Mouse (Mus musculus) heart, embryonic 16.5 days (tissue): ENCODE measurements around the gene Magee1. TPM values are rescaled to one million over a fixed set of nuclear protein-coding genes. Genes with fewer than 3 reads are reported as not detected.
"Not testable (repeated sequence)": the region's sequence is repeated elsewhere in the genome, so short reads cannot be mapped to it uniquely, and the experiment has no call there.

ENCODE experiments used
- ATAC-seq: fragments of 200-750 bp; cut with Nextera tagmentation; replicated peaks from 2 replicates; pipeline ENCODE4 v1.8.0; 2017; ENCODE audit warnings: moderate number of reproducible peaks; ENCODE audit not compliant: insufficient read depth, low FRiP score; ENCODE audit errors: extremely low read depth
- H3K27ac ChIP-seq: fragments of 300-500 bp; sonication (generic); 2 replicates; pipeline ENCODE4 v1.5.1; 2014; ENCODE audit warnings: mild to moderate bottlenecking, low read length, control low read depth, moderate library complexity
- H3K27me3 ChIP-seq: fragments of 300-500 bp; sonication (generic); 2 replicates; pipeline ENCODE4 v1.6.1; 2014; ENCODE audit warnings: low read length, mixed read lengths; ENCODE audit not compliant: control insufficient read depth, insufficient read depth
- H3K36me3 ChIP-seq: fragments of 300-500 bp; sonication (generic); 2 replicates; pipeline ENCODE4 v1.6.1; 2014; ENCODE audit not compliant: control insufficient read depth, insufficient read depth
- H3K4me1 ChIP-seq: fragments of 300-500 bp; sonication (generic); 2 replicates; pipeline ENCODE4 v1.6.1; 2014; ENCODE audit warnings: low read length, mixed read lengths; ENCODE audit not compliant: control insufficient read depth, insufficient read depth
- H3K4me2 ChIP-seq: fragments of 300-500 bp; sonication (generic); 2 replicates; pipeline ENCODE4 v1.6.1; 2014; ENCODE audit warnings: low read depth, mild to moderate bottlenecking, control low read depth, low read length
- H3K4me3 ChIP-seq: fragments of 300-500 bp; sonication (generic); 2 replicates; pipeline ENCODE4 v1.5.1; 2014; ENCODE audit warnings: mild to moderate bottlenecking, control low read depth, low read length
- H3K9ac ChIP-seq: fragments of 300-500 bp; sonication (generic); 2 replicates; pipeline ENCODE4 v1.6.1; 2014; ENCODE audit warnings: low read length, control low read depth
- H3K9me3 ChIP-seq: fragments of 300-500 bp; sonication (generic); replicated peaks from 2 replicates; pipeline ENCODE4 v1.6.1; 2016; ENCODE audit warnings: low read length; ENCODE audit not compliant: control insufficient read depth
- WGBS: fragments of 180-500 bp; shearing (Covaris S2); extraction: QIAGEN DNeasy Blood & Tissue Kit; methylation state at CpG from one replicate; pipeline ENCODE4 v1.1.7; 2014; 5-methylcytosine and 5-hydroxymethylcytosine counted together
- polyA plus RNA-seq: library from polyadenylated mRNA; unstranded; fragments of >200 nt; fragmentation: Nextera tagmentation; extraction: Ambion mirVana; gene quantifications from 2 replicates; pipeline ENCODE4 v1.2.1, GENCODE M21; 2015

The Magee1 gene
- polyA plus RNA-seq, 1 experiment from 2014 or later: 12.4 TPM

GRCm38 (mm10) chrX:105124903-105125302, 4.7 kb downstream of the Magee1 start:
- Histone ChIP-seq H3K4me2 (no peak overlapping the region), H3K36me3 (no peaks in the 10 kb centered on the region), H3K9ac (no peak overlapping the region), H3K4me1 (no peaks in the 10 kb centered on the region), H3K9me3 (no peaks in the 10 kb centered on the region), H3K27me3 (peaks cover 12% of the 10 kb centered on the region), H3K4me3 (no peak overlapping the region), H3K27ac (no peak overlapping the region)
- no peak for ATAC-seq
- WGBS: 23% methylated on average over 2 of the region's 3 CpGs

- no peak for ATAC-seq
- no peaks in the 10 kb centered on the region for H3K4me1 ChIP-seq
- WGBS: 45% methylated on average over 21 of the region's 26 CpGs
- H3K36me3 ChIP-seq: no peaks in the 10 kb centered on the region
- no peaks in the 10 kb centered on the region for H3K9me3 ChIP-seq
- peak overlapping the region; percentile 53; the same call in 1 of the 2 replicates for H3K4me2 ChIP-seq
- H3K27me3 ChIP-seq: peaks cover 5% of the 10 kb centered on the region
- peak overlapping the region; percentile 40 for H3K4me3 ChIP-seq
- peak overlapping the region; percentile 58; the same call in 1 of the 2 replicates for H3K9ac ChIP-seq
- no peak overlapping the region for H3K27ac ChIP-seq
These were observed 31.8 kb downstream of the Magee1 start for GRCm38 (mm10) chrX:105151872-105152461.

GRCm38 (mm10) chrX:105165007-105165406, 44.8 kb downstream of the Magee1 start:
- not testable (repeated sequence) for H3K4me1 ChIP-seq, H3K36me3 ChIP-seq, ATAC-seq, H3K4me3 ChIP-seq, H3K27me3 ChIP-seq, H3K9me3 ChIP-seq, H3K4me2 ChIP-seq, H3K27ac ChIP-seq, H3K9ac ChIP-seq
- WGBS: 68% methylated on average over 5 of the region's 6 CpGs

GRCm38 (mm10) chrX:105167217-105167616, 47.0 kb downstream of the Magee1 start:
- no peak for ATAC-seq
- Histone ChIP-seq H3K27ac (no peak overlapping the region), H3K9me3 (no peaks in the 10 kb centered on the region), H3K27me3 (0 out of 2 replicates have a peak, but pooled peaks cover under 1% of the 10 kb centered on the region), H3K36me3 (no peaks in the 10 kb centered on the region), H3K9ac (no peak overlapping the region), H3K4me3 (no peak overlapping the region), H3K4me2 (no peak overlapping the region), H3K4me1 (no peaks in the 10 kb centered on the region)
- 46% methylated on average over 2 of the region's 2 CpGs for WGBS

Other genes with a start within 250 kb of the Magee1 start
- 34.3 and 37.2 TPM in 2 replicates for gene Pbdc1, start 40.6 kb upstream of the Magee1 start, polyA plus RNA-seq